Mouse (Mus musculus): ENCODE measurements around the gene Tas2r110. TPM values are rescaled to one million over a fixed set of nuclear protein-coding genes. Genes with fewer than 3 reads are reported as not detected.

The Tas2r110 gene
- polyA plus RNA-seq (2012), result not detected in 2 replicates

GRCm38 (mm10) chr6:132867708-132868107, at the start of gene Tas2r110:
Tas2r110 (plus strand) TSS chr6:132868008.

DNA sequence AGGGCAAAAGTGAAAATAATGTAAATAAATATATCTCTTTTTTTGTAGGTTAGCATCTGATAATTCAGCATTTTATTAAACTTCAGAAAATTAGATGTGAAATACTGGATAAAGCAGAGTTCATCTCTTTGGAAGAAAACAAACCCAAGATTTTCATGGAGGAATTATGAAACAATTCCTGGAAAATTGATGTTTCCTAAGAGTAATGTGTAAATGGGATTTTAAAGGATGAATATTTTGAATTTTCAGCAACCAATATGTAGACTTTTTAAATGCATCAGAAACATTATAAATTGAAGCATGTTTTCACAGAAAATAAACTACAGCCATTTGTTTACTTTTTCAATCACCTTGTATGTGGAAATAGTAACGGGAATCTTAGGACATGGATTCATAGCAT, 21.0 kb upstream of the Tas2r110 start, which contains the start of gene Tas2r123:
TSS of gene Tas2r123 (plus strand) at position 301 of the 400 bp plus-strand sequence.

GRCm38 (mm10) chr6:132855138-132855537, 12.7 kb upstream of the Tas2r110 start, which contains the start of gene Tas2r116:
Tas2r116 (plus strand) TSS chr6:132855438.

DNA sequence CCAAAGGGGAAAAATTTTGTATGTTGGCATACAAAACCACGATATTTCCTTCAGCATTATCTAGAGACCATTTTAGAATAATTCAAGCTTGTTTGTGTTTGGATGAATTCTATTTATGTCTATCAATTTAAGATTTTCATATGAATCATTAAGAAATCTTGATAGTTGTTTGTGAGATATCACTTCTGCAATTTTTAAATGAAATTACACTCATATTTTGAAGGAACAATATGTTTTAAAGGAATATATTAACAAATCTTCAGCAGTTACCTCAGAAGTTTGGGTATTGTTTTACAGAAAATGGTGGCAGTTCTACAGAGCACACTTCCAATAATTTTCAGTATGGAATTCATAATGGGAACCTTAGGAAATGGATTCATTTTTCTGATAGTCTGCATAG, 24.9 kb downstream of the Tas2r110 start, which contains the start of gene Tas2r113:
TSS of gene Tas2r113 (plus strand) at position 301 of the 400 bp plus-strand sequence.

GRCm38 (mm10) chr6:132909351-132909750, 41.5 kb downstream of the Tas2r110 start, which contains the start of gene Tas2r125:
Tas2r125 (plus strand) TSS chr6:132909651.

Other genes starting within 250 kb of the Tas2r110 start
- not detected in 2 replicates for gene A630073D07Rik, start 216.5 kb upstream of the Tas2r110 start, polyA plus RNA-seq (2012)
- gene Tas2r120, start 211.1 kb upstream of the Tas2r110 start, polyA plus RNA-seq (2012), result not detected in 2 replicates
- not detected in 2 replicates for gene Tas2r121, start 167.0 kb upstream of the Tas2r110 start, polyA plus RNA-seq (2012)
- gene Tas2r122, start 156.1 kb upstream of the Tas2r110 start, polyA plus RNA-seq (2012), result not detected in 2 replicates
- gene Tas2r115, start 130.0 kb upstream of the Tas2r110 start, polyA plus RNA-seq (2012), result not detected in 2 replicates
- gene Tas2r124, start 113.3 kb upstream of the Tas2r110 start, polyA plus RNA-seq (2012), result not detected in 2 replicates
- gene Tas2r102, start 105.9 kb upstream of the Tas2r110 start, polyA plus RNA-seq (2012), result not detected in 2 replicates
- not detected in 2 replicates for gene Tas2r136, start 89.8 kb upstream of the Tas2r110 start, polyA plus RNA-seq (2012)
- not detected in 2 replicates for gene Tas2r117, start 65.2 kb upstream of the Tas2r110 start, polyA plus RNA-seq (2012)
- gene Tas2r123, start 20.9 kb upstream of the Tas2r110 start, polyA plus RNA-seq (2012), result not detected in 2 replicates
- gene Tas2r116, start 12.6 kb upstream of the Tas2r110 start, polyA plus RNA-seq (2012), result not detected in 2 replicates
- gene Tas2r113, start 25.0 kb downstream of the Tas2r110 start, polyA plus RNA-seq (2012), result not detected in 2 replicates
- gene Tas2r125, start 41.6 kb downstream of the Tas2r110 start, polyA plus RNA-seq (2012), result not detected in 2 replicates
- not detected in 2 replicates for gene Tas2r129, start 83.1 kb downstream of the Tas2r110 start, polyA plus RNA-seq (2012)
- gene Tas2r131, start 89.9 kb downstream of the Tas2r110 start, polyA plus RNA-seq (2012), result not detected in 2 replicates
- not detected in 2 replicates for gene Tas2r109, start 113.0 kb downstream of the Tas2r110 start, polyA plus RNA-seq (2012)
- not detected in 2 replicates for gene Tas2r103, start 169.1 kb downstream of the Tas2r110 start, polyA plus RNA-seq (2012)
- gene Tas2r140, start 187.8 kb downstream of the Tas2r110 start, polyA plus RNA-seq (2012), result not detected in 2 replicates
- gene Smim10l1, start 236.9 kb downstream of the Tas2r110 start, polyA plus RNA-seq (2012), result 47.8 and 48.4 TPM in 2 replicates